Mouse (Mus musculus): ENCODE measurements around the gene Rnf227. TPM values are rescaled to one million over a fixed set of nuclear protein-coding genes. Genes with fewer than 3 reads are reported as not detected.
A peak's percentile ranks its signal among the peaks of the same experiment; 100 is the strongest.

Gene Rnf227
- polyA plus RNA-seq, 1 experiment = 115 TPM

GRCm38 (mm10) chr11:69322010-69322409 is 18.3 kb upstream of the Rnf227 start:
- TF ChIP-seq POLR2A (IDR thresholded peaks at IDR 0.05; ENCODE audit: borderline replicate concordance, extremely low read depth, insufficient read depth, insufficient read length, poor library complexity, severe bottlenecking) (no peak), CTCF (IDR thresholded peaks at IDR 0.05; ENCODE audit: borderline replicate concordance, extremely low read depth, insufficient read depth, insufficient read length) (no peak)
- DNase-seq (ENCODE audit: low read depth) = peak; percentile 56

GRCm38 (mm10) chr11:69322693-69323471 is 17.4 kb upstream of the Rnf227 start:
- TF ChIP-seq POLR2A (IDR thresholded peaks at IDR 0.05; ENCODE audit: borderline replicate concordance, extremely low read depth, insufficient read depth, insufficient read length, poor library complexity, severe bottlenecking) = no peak
- no peak for TF ChIP-seq CTCF (IDR thresholded peaks at IDR 0.05; ENCODE audit: borderline replicate concordance, extremely low read depth, insufficient read depth, insufficient read length)
- peak; percentile 14 for DNase-seq (ENCODE audit: low read depth)

DNA sequence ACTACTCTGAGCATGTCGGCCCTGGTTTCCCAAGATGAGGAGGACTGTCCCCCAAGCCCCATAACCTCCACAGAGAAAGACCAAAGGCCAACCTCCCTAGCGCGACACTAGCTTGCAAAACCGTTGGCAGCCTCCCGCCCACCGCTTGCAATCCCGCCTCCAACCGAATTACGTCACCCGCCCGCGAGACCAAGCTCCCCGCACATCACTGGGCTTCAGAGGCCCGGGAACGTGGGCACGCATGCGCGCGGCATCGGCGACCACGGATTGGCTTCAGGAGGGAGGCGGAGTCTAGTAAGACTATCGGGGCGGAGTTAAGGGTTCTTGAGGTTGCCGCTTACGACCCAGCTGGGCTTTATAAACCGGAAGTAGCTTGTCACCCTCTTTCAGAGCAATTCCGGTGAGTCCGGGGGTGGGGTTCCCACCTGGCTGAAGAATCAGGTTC is 16.6 kb upstream of the Rnf227 start, which contains the start of the genes Cntrob and Trappc1:
Cntrob (minus strand) TSS at position 109 of the 445 bp plus-strand sequence.
Trappc1 (plus strand) TSS at position 314 of the 445 bp plus-strand sequence.
- peak; percentile 100 for DNase-seq (ENCODE audit: low read depth)
- TF ChIP-seq CTCF (IDR thresholded peaks at IDR 0.05; ENCODE audit: borderline replicate concordance, extremely low read depth, insufficient read depth, insufficient read length) (no peak), POLR2A (IDR thresholded peaks at IDR 0.05; ENCODE audit: borderline replicate concordance, extremely low read depth, insufficient read depth, insufficient read length, poor library complexity, severe bottlenecking) (peak; percentile 81; the same call in 1 of the 2 replicates)

DNA sequence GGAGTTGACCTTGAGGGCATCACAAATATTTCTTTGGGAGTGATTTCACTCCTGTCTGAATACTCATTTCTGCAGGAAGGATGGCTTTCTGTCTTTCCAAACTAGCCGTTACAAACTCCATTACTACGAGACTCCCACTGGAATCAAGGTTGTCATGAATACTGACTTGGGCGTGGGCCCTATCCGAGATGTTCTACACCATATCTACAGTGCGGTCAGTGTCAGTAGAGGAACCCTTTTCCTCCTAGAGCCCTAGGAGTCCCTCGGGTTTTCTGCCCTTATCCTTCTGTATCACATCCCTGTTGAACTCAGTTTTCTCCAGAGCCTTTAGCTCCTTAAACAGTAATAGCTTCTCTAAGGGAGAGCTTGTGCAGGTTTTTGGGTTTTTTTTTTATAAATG is 15.5 kb upstream of the Rnf227 start:
- TF ChIP-seq POLR2A (IDR thresholded peaks at IDR 0.05; ENCODE audit: borderline replicate concordance, extremely low read depth, insufficient read depth, insufficient read length, poor library complexity, severe bottlenecking) (no peak), CTCF (IDR thresholded peaks at IDR 0.05; ENCODE audit: borderline replicate concordance, extremely low read depth, insufficient read depth, insufficient read length) (no peak)
- no peak for DNase-seq (ENCODE audit: low read depth)

DNA sequence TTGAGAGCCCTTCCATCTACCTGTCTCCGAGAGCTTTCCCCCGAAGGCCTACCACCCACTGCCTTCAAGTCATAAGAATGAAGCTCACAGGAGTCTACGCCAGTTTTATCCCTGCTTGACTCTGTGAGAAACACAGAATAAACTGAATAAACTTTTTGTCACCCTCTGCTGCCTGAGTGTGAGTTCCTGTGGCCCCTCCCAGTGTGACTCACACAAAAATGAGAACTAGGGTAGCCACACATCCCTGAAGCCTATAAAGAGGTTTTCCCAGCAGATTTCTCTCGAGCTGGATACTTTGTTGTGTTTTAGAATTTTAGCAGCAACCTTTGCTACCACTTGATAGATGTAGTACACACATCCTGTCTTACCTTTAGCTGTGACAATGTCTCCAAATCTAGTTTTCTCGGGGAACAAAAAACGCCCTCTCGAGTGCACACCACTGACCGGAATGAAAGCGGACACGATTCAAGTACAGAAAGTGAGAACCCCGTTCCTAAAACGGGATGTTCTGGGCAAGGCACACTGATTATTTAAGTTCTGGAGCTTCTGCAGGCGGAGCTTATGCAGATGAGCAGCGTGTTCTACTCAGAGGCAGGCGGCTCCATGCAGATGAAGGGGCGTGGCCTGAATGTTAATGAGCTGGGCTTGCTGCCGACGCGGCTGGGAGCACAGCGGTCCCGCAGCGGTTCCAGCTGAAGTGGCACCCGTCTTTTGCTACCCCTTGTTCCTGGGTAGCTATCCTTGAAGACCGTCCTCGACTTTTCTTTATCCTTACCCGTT is 14.4 kb upstream of the Rnf227 start, which contains the start of gene Kcnab3:
Kcnab3 (plus strand) TSS at position 631 of the 780 bp plus-strand sequence.
- peak; percentile 96 for DNase-seq (ENCODE audit: low read depth)
- TF ChIP-seq POLR2A (IDR thresholded peaks at IDR 0.05; ENCODE audit: borderline replicate concordance, extremely low read depth, insufficient read depth, insufficient read length, poor library complexity, severe bottlenecking) (0 out of 2 replicates have a peak, but pooled peaks have one; percentile 13), CTCF (IDR thresholded peaks at IDR 0.05; ENCODE audit: borderline replicate concordance, extremely low read depth, insufficient read depth, insufficient read length) (no peak)

- no peak for DNase-seq (ENCODE audit: low read depth)
- TF ChIP-seq POLR2A (IDR thresholded peaks at IDR 0.05; ENCODE audit: borderline replicate concordance, extremely low read depth, insufficient read depth, insufficient read length, poor library complexity, severe bottlenecking) (no peak), CTCF (IDR thresholded peaks at IDR 0.05; ENCODE audit: borderline replicate concordance, extremely low read depth, insufficient read depth, insufficient read length) (no peak)
These were observed 13.7 kb upstream of the Rnf227 start for GRCm38 (mm10) chr11:69326408-69327156.

GRCm38 (mm10) chr11:69327157-69327442 is 13.2 kb upstream of the Rnf227 start:
- no peak for TF ChIP-seq CTCF (IDR thresholded peaks at IDR 0.05; ENCODE audit: borderline replicate concordance, extremely low read depth, insufficient read depth, insufficient read length)
- no peak for DNase-seq (ENCODE audit: low read depth)

GRCm38 (mm10) chr11:69327648-69328047 is 12.6 kb upstream of the Rnf227 start:
- DNase-seq (ENCODE audit: low read depth) = no peak
- TF ChIP-seq CTCF (IDR thresholded peaks at IDR 0.05; ENCODE audit: borderline replicate concordance, extremely low read depth, insufficient read depth, insufficient read length) (no peak), POLR2A (IDR thresholded peaks at IDR 0.05; ENCODE audit: borderline replicate concordance, extremely low read depth, insufficient read depth, insufficient read length, poor library complexity, severe bottlenecking) (no peak)

- no peak for TF ChIP-seq CTCF (IDR thresholded peaks at IDR 0.05; ENCODE audit: borderline replicate concordance, extremely low read depth, insufficient read depth, insufficient read length)
- TF ChIP-seq POLR2A (IDR thresholded peaks at IDR 0.05; ENCODE audit: borderline replicate concordance, extremely low read depth, insufficient read depth, insufficient read length, poor library complexity, severe bottlenecking) = no peak
- no peak for DNase-seq (ENCODE audit: low read depth)
These were observed 11.7 kb upstream of the Rnf227 start for GRCm38 (mm10) chr11:69328517-69328916.

DNA sequence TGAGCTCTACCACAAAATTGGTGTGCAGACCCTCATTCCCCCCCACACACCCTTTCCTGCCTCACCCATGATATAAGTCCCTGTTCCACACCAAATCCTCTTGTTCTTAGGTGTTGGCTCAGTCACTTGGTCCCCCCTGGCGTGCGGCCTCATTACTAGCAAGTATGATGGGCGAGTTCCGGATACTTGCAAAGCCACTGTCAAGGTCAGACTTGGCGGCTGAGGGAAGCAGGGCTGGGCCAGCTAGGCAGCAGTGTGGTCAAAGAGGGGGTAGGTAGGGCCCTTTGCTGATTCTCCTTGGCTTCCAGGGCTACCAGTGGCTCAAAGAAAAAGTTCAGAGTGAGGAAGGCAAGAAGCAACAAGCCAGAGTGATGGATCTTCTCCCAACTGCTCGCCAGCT is 9.1 kb upstream of the Rnf227 start:
- no peak for DNase-seq (ENCODE audit: low read depth)
- TF ChIP-seq POLR2A (IDR thresholded peaks at IDR 0.05; ENCODE audit: borderline replicate concordance, extremely low read depth, insufficient read depth, insufficient read length, poor library complexity, severe bottlenecking) = no peak
- no peak for TF ChIP-seq CTCF (IDR thresholded peaks at IDR 0.05; ENCODE audit: borderline replicate concordance, extremely low read depth, insufficient read depth, insufficient read length)

DNA sequence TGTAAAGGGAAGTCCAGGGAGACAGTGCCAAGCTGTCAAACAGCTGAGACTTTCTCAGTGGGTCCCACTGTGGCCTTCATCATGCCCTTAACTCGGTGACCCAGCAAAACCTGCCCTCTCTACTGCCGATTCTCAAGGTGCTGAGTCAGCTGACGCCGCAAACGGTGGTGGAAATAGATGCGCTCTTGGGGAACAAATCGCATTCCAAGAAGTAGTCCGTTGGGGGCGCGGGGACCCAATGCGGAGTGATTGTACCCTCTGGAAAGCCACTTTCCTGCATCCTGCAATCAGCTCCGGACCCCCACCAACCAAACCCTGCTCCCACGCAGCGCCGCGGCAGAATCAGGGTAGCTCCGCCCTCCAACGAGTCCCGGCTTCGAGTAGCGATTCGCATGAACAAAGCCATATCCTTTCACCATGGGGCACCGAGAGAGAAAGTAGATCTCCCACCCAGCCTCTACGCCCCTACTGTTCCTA is 8.3 kb upstream of the Rnf227 start:
- DNase-seq (ENCODE audit: low read depth) = peak; percentile 96

More for the DNA sequence above, 8.3 kb upstream of the Rnf227 start:
- peak; percentile 54; the same call in 1 of the 2 replicates for TF ChIP-seq POLR2A (IDR thresholded peaks at IDR 0.05; ENCODE audit: borderline replicate concordance, extremely low read depth, insufficient read depth, insufficient read length, poor library complexity, severe bottlenecking)
- no peak for TF ChIP-seq CTCF (IDR thresholded peaks at IDR 0.05; ENCODE audit: borderline replicate concordance, extremely low read depth, insufficient read depth, insufficient read length)
